Mouse (Mus musculus): Measurements from ENCODE around the gene Gm49416.
A peak's percentile ranks its signal among the peaks of the same experiment; 100 is the strongest.
"Not testable (repeated sequence)": the region's sequence is repeated elsewhere in the genome, so short reads cannot be mapped to it uniquely, and the experiment has no call there.

Gm49416 gene

GRCm38 (mm10) chr19:8880311-8881033, 8.3 kb upstream of the Gm49416 start, which contains the start of gene Uqcc3:
Gene Uqcc3, minus strand, starts transcription at chr19:8880923.
- DNase-seq = peak; percentile 89 to 93

- DNase-seq = no peak
Observed at GRCm38 (mm10) chr19:8881034-8881392, 7.7 kb upstream of the Gm49416 start.

GRCm38 (mm10) chr19:8883616-8884015, 5.1 kb upstream of the Gm49416 start, which contains the start of the genes Lbhd1 and Gm49403:
Gene Lbhd1, plus strand, starts transcription at chr19:8883732.
Gene Gm49403, plus strand, starts transcription at chr19:8883930.
- DNase-seq = no peak

GRCm38 (mm10) chr19:8886916-8887584, 1.7 kb upstream of the Gm49416 start:
- DNase-seq = no peak

- no peak for DNase-seq
Observed at GRCm38 (mm10) chr19:8887585-8888463, 902 bp upstream of the Gm49416 start.

DNA sequence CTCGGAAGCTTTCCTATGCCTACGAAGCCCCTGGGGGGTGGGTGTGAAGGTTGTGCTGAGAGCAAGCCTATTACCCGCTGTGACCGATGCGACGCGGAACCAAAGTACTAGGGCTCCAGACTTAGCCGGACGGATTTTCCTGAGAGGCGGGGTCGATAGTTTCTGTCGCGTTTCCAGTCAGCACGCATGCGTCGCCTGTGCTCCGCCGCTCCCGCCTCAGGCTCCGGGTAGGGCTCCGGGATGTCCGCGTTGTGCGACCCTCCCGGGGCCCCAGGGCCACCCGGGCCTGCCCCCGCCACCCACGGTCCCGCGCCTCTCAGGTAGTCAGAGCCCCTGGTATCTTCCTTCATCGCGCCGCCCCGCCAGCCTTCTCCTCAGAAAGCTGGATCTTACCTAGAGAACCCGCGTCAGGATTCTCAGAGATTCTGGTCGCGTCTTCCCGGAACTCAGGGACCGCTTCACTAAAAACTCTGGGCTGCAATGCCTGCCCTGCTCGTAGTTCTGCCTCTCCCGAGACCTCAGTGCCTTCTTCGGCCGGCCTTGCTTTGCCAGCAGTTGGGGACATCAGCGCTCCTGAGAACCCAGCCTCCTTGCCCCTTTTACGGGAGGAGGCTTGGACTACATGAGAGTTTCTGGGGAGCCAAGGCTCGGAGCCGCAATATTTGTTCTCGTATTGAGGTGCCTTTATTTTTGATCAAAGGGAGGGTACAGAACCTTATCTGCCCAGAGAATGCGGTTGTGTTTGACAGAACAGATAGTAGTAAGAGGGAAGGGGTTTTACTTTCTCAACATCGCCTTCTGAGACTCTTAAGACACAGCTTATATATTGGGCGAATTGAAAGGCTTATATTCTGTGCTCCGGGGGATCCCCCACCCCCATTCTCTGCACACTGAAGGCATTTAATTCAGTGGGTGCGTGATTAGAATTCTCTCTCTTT, 4.4 kb downstream of the Gm49416 start, which contains the start of gene Ints5:
Gene Ints5, plus strand, starts transcription at position 177 of the 938 bp plus-strand sequence.
- DNase-seq = peak; percentile 84

- DNase-seq = no peak
Observed at GRCm38 (mm10) chr19:8895397-8895960, 6.8 kb downstream of the Gm49416 start.

DNA sequence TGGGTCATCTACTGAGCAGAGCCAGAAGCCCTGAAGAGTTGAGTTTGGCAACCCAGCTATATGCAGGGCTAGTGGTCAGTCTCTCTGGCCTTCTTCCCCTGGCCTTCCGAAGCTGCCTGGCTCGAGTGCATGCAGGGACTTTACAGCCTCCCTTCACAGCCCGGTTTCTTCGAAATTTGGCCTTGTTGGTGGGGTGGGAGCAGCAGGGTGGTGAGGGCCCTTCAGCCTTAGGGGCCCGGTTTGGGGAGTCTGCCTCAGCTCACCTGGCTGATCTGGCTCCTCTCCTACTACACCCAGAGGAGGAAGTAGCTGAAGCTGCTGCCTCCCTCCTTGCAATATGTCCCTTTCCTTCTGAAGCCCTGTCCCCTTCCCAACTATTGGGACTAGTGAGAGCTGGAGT, 7.5 kb downstream of the Gm49416 start:
- DNase-seq = not testable (repeated sequence)

DNA sequence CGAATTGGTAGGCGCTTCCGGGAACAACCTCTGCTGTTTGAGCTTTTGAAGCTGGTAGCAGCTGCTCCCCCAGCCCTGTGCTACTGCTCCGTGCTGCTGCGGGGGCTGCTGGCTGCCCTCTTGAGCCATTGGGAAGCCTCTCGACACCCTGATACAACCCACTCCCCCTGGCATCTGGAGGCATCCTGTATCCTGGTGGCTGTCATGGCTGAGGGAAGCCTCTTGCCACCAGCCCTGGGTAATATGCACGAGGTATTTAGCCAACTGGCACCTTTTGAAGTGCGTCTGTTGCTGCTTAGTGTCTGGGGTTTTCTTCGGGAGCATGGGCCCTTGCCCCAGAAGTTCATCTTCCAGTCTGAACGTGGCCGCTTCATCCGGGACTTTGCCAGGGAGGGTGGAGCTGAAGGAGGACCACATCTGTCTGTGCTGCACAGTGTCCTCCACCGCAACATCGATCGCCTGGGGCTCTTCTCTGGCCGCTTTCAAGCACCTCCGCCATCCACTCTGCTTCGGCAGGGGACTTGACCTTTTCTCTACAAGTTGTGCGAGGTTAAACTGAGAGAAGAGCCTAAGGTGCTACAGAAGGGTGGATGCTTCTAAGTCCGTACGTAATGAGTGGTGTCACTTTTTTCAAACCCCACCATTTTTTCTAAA, 8.6 kb downstream of the Gm49416 start:
- DNase-seq = peak in 1 of 2 experiments; percentile 38

GRCm38 (mm10) chr19:8897865-8898495, 9.3 kb downstream of the Gm49416 start, which contains the start of gene Ganab:
Gene Ganab, plus strand, starts transcription at chr19:8898071.
- peak; percentile 92 to 96 for DNase-seq

DNA sequence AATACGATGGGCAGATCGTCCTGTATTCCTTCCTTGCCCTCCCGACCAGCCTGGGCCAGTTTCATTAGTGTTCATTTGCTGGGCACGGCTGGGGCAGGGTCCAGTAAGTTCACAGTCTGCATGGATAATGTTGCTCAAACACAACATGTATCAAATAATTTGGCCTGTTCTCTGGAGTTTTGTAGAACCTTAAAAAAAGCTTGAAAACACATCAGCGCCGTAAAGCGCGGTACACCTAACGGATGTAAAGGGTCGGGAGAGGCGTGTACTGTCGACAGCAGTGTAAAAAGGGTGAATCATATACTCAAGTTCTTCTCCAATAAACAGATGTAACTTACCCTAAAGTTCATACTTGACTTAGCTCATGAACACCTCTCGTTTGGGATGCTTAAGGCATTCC, 9.8 kb downstream of the Gm49416 start:
- DNase-seq = no peak

DNA sequence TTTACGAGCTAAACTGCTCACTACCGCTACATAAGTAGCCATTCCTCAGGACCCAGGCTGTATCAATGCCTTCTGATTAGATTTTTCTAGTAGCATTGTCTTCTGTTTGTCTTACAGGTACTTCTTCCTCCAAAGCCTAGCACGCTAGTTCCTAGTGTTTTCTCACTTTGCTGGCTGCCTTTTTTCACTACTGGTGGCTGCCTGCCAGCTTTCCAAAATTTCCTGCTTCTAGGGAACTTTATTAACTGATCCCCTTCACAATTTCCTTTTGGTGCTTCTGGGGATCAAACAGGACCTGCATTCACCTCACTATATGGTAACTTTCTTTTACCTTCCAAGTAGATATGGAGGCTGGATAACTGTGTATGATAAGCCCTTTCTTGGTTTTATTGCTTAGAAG, 10.4 kb downstream of the Gm49416 start:
- DNase-seq = no peak

DNA sequence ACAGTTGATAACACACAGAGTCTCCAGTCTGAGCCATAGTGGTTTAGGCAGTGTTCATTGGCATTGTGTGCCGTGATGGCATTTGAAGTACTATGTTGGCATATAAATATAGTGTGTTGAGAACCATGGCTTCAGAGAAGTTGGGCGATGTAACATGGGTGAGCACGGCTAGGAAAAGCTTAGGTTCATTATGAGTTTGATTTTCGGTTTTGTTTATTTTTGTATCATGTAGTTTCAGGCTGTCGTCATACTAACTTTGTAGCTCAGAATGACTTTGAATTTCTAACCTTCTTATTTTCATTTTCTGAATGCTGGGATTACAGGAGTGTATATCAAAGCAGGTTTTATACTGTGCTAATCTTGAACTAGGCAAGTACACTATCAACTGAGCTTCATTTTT, 14.7 kb downstream of the Gm49416 start:
- DNase-seq = no peak

GRCm38 (mm10) chr19:8908531-8908930, 19.8 kb downstream of the Gm49416 start:
- no peak for DNase-seq

- no peak for DNase-seq
Observed at GRCm38 (mm10) chr19:8911810-8912209, 23.1 kb downstream of the Gm49416 start.

DNA sequence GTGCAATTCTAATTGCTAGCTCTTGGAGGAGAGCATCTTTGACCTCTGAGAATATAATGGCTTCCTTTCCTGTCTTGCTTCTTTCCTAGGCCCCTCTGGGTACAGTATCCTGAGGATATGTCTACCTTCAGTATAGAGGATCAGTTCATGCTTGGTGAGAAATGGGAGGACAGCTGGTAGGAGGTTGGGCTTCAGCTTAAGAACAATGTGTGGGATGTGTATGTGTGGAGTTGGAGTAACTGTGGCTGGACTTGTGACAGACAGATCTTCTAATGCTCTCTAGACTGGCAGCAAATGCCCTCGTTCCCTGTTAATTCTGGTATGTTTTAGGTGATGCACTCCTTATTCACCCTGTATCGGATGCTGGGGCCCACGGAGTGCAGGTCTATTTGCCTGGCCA, 25.5 kb downstream of the Gm49416 start:
- DNase-seq = no peak

- no peak for DNase-seq
Observed at GRCm38 (mm10) chr19:8919000-8919399, 30.3 kb downstream of the Gm49416 start.

DNA sequence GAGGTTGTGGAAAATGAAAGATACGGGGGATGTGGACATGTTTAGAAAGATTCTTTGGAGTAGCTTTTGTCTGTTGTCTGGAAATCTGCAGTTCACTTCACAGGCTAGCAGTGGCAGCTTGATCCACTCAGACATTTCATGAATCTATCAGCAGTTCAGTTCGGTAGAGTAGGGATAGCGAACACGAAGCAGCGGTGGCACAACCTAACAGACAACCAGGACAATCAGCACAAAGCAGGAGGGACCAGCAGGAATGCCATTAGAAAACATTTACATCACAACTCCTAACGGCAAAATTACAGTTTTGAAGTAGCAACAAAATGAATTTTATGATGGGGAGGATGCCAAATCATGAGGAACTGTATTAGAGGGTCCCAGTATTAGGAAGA, 31.0 kb downstream of the Gm49416 start:
- DNase-seq = no peak

GRCm38 (mm10) chr19:8920073-8920736, 31.5 kb downstream of the Gm49416 start, which contains the start of gene B3gat3:
Gene B3gat3, plus strand, starts transcription at chr19:8920374.
- DNase-seq = peak; percentile 82 to 84

- DNase-seq = peak in 1 of 2 experiments; percentile 18
Observed at GRCm38 (mm10) chr19:8920836-8921291, 32.1 kb downstream of the Gm49416 start.
